Mouse (Mus musculus) midbrain, postnatal 0 days (tissue): ENCODE results near the gene Atg16l1. TPM values are rescaled to one million over a fixed set of nuclear protein-coding genes. Genes with fewer than 3 reads are reported as not detected.

ENCODE experiments used
- ATAC-seq: fragments of 200-750 bp; cut with Nextera tagmentation; 2 replicates; pipeline ENCODE4 v1.8.0; 2017; ENCODE audit warnings: moderate number of reproducible peaks, mild to moderate bottlenecking, moderate TSS enrichment, moderate library complexity; ENCODE audit not compliant: low FRiP score
- DNase-seq: peaks from one replicate; pipeline ENCODE4 v3.0.0-alpha.2; 2015; ENCODE audit warnings: low spot score
- H3K27ac ChIP-seq: fragments of 300-500 bp; sonication (generic); 2 replicates; pipeline ENCODE4 v1.5.1; 2014; ENCODE audit warnings: low read depth, mild to moderate bottlenecking, low read length, mixed read lengths
- H3K27me3 ChIP-seq: fragments of 300-500 bp; sonication (generic); 2 replicates; pipeline ENCODE4 v1.6.1; 2014; ENCODE audit warnings: low read length, control low read depth, mixed read lengths; ENCODE audit not compliant: insufficient read depth
- H3K36me3 ChIP-seq: fragments of 300-500 bp; sonication (generic); 2 replicates; pipeline ENCODE4 v1.6.1; 2014; ENCODE audit warnings: low read length, control low read depth, mixed read lengths; ENCODE audit not compliant: insufficient read depth
- H3K4me1 ChIP-seq: fragments of 300-500 bp; sonication (generic); 2 replicates; pipeline ENCODE4 v1.6.1; 2014; ENCODE audit warnings: mild to moderate bottlenecking, control low read depth, antibody characterized with exemption, low read length, mixed read lengths; ENCODE audit not compliant: insufficient read depth
- H3K4me2 ChIP-seq: fragments of 300-500 bp; sonication (generic); 2 replicates; pipeline ENCODE4 v1.6.1; 2014; ENCODE audit warnings: low read depth, mild to moderate bottlenecking, low read length, mixed read lengths; ENCODE audit not compliant: poor library complexity, severe bottlenecking
- H3K4me3 ChIP-seq: fragments of 300-500 bp; sonication (generic); 2 replicates; pipeline ENCODE4 v1.5.1; 2014; ENCODE audit warnings: low read depth, mild to moderate bottlenecking, low read length, moderate library complexity
- H3K9ac ChIP-seq: fragments of 300-500 bp; sonication (generic); replicated peaks from 2 replicates; pipeline ENCODE4 v1.6.1; 2014; ENCODE audit warnings: mild to moderate bottlenecking, low read length, moderate library complexity, mixed read lengths; ENCODE audit not compliant: poor library complexity, severe bottlenecking
- H3K9me3 ChIP-seq: fragments of 300-500 bp; sonication (generic); 2 replicates; pipeline ENCODE4 v1.6.1; 2016; ENCODE audit warnings: low read length, control low read depth
- CTCF ChIP-seq: IDR thresholded peaks from 2 replicates; pipeline ENCODE4 v1.5.1; 2016; ENCODE audit warnings: antibody characterized with exemption, mild to moderate bottlenecking
- WGBS: fragments of 180-500 bp; shearing (Covaris S2); extraction: QIAGEN DNeasy Blood & Tissue Kit; methylation state at CpG from one replicate; pipeline ENCODE4 v1.1.7; 2014; 5-methylcytosine and 5-hydroxymethylcytosine counted together
- polyA plus RNA-seq: library from polyadenylated mRNA; unstranded; fragments of >200 nt; fragmentation: Nextera tagmentation; extraction: Ambion mirVana; gene quantifications from 2 replicates; pipeline ENCODE4 v1.2.1, GENCODE M21; 2015
- total RNA-seq: library from RNA; depleted of rRNA; stranded (reverse); fragments of >200 nt; gene quantifications from 2 replicates; pipeline ENCODE4 v1.2.3, GENCODE M21; 2014; rRNA removed

Atg16l1 gene
- total RNA-seq (69.5 and 72.9 TPM in 2 replicates), polyA plus RNA-seq (65.4 and 71.0 TPM in 2 replicates)

DNA sequence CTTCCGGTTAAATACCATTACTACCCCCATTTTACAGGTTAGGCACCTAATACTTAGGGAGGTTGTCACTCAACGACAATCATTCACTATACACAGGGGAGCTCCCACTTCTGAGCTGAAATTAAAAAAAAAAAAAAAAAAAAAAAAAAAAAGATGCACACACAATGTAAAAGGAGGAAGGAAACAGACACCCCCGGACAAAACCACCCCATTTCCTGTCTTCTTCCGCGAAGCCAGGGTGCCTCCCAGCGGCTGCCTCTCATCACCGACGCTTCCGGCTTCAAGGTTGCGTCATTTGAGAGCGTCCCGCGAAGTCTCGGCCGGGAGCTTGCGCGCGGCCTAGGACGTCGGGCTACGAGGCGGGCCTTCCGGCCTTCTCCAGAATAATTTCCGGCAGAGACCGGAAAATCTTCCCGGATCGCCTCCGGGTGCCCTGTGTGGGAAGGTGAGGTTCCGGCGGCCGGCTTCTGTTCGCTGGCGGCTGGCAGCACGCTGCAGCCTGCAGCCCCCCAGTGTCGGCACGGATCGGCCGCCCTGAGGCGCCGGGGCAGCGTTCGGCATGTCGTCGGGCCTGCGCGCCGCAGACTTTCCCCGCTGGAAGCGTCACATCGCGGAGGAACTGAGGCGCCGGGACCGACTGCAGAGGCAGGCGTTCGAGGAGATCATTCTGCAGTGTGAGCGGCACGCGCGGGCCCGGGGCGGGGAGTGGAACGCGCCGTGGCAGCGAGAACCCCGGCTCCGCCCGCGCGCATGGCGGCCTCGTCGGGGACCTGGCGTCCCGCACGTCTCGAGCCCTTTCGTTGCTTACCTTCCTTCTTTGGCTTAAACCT is at the start of gene Atg16l1:
TSS of gene Atg16l1 (plus strand) at position 230 of the 830 bp plus-strand sequence.
- DNase-seq, result peak; percentile 98
- WGBS, result 1% methylated on average over 79 of the region's 79 CpGs

DNA sequence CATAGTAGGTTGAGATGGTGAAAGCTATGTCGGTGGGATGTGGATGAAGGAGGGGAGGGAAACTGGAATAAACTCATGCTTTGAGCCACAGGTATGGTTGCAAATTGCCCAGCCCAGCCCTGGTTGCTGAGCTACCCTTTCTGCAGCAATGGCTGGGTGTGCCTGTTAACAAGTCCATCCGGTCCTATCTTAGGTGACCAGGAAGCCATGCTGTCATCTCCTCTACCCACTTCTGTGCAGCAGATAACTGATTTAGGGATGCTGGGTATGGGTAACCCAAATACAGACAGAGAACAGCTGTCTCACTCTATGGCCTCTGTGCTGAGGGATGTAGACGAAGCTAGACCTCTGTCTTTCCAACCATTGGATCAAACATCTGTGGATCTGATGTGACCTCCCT is 49.3 kb upstream of the Atg16l1 start:
- H3K36me3 ChIP-seq, result no peaks in the 10 kb centered on the region
- no peaks in the 10 kb centered on the region for H3K27me3 ChIP-seq
- TF ChIP-seq CTCF, result no peak
- H3K4me1 ChIP-seq, result no peaks in the 10 kb centered on the region; the same call in 1 of the 2 replicates
- ATAC-seq, result no peak
- no peak overlapping the region for H3K4me2 ChIP-seq
- no peak overlapping the region for H3K4me3 ChIP-seq
- H3K27ac ChIP-seq, result no peak overlapping the region
- H3K9me3 ChIP-seq, result no peaks in the 10 kb centered on the region
- 91% methylated on average over 3 of the region's 3 CpGs for WGBS
- H3K9ac ChIP-seq, result no peak overlapping the region
- no peak for DNase-seq

More for the DNA sequence above, at the start of gene Atg16l1:
- Histone ChIP-seq H3K36me3 (0 out of 2 replicates have a peak, but pooled peaks cover 2% of the 10 kb centered on the region), H3K4me1 (no peaks in the 10 kb centered on the region), H3K9me3 (no peaks in the 10 kb centered on the region), H3K4me2 (peak within 1 kb of the TSS; percentile 46), H3K27me3 (no peaks in the 10 kb centered on the region), H3K27ac (peak within 1 kb of the TSS; percentile 92), H3K4me3 (peak within 1 kb of the TSS; percentile 90), H3K9ac (peak within 1 kb of the TSS; percentile 79)
- TF ChIP-seq CTCF, result peak; percentile 79
- peak; percentile 98 for ATAC-seq

DNA sequence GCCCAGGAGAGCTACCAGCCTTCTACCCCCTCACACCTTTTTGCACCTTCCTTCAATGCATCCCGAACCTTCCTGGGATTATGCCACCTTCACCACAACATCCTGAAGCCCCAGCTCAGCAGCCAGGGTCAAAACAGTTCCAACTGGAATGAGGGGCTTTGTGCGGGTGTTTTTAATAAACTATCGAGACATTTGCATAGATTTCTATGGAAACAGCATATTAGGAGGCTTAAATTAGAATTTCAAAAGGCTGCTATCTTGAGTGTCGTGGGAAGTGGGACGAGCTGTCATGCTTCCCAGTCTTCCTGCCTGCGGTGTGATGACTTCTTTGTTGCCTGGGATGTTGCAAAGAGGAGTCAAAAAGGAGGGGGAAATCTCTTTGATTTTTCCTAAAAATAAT is 46.6 kb upstream of the Atg16l1 start:
- TF ChIP-seq CTCF, result no peak
- ATAC-seq, result peak; percentile 55; the same call in 1 of the 2 replicates
- H3K4me2 ChIP-seq, result no peak overlapping the region
- no peaks in the 10 kb centered on the region for H3K36me3 ChIP-seq
- H3K27me3 ChIP-seq, result no peaks in the 10 kb centered on the region
- DNase-seq, result peak; percentile 39
- H3K9me3 ChIP-seq, result no peaks in the 10 kb centered on the region
- peak overlapping the region; percentile 71 for H3K27ac ChIP-seq
- no peaks in the 10 kb centered on the region; the same call in 1 of the 2 replicates for H3K4me1 ChIP-seq
- H3K9ac ChIP-seq, result no peak overlapping the region
- 19% methylated on average over 6 of the region's 6 CpGs for WGBS
- no peak overlapping the region for H3K4me3 ChIP-seq

DNA sequence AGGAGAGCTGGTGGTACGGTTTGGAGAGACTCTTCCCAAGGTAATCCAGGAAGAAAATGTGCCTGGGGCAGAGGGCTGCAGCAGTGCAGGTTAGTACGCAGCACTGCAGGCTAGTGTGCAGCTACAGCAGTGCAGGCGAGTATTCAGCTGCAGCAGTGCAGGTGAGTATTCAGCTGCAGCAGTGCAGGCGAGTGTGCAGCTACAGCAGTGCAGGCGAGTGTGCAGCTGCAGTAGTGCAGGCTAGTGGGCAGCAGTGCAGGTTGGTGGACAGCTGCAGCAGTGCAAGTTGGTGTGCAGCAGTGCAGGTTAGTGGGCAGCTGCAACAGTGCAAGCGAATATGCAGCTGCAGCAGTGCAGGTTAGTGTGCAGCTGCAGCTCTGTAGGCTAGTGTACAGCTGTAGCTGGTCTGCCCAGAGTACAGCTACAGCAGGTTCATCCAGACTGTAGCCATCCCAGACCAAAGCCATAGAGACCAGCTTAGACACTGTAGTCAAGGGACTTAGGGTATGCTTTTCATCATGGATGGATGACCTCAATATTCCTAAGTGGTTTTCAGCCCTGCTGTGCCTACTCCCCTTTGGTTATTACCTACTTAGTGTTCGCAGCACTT is 45.9 kb upstream of the Atg16l1 start:
- Histone ChIP-seq H3K4me3 (no peak overlapping the region), H3K27me3 (no peaks in the 10 kb centered on the region), H3K4me1 (no peaks in the 10 kb centered on the region; the same call in 1 of the 2 replicates), H3K36me3 (no peaks in the 10 kb centered on the region), H3K9ac (no peak overlapping the region), H3K9me3 (no peaks in the 10 kb centered on the region), H3K27ac (peak overlapping the region; percentile 71), H3K4me2 (no peak overlapping the region)
- TF ChIP-seq CTCF, result no peak
- ATAC-seq (peak; percentile 67; the same call in 1 of the 2 replicates), DNase-seq (no peak)
- 60% methylated on average over 7 of the region's 7 CpGs for WGBS

DNA sequence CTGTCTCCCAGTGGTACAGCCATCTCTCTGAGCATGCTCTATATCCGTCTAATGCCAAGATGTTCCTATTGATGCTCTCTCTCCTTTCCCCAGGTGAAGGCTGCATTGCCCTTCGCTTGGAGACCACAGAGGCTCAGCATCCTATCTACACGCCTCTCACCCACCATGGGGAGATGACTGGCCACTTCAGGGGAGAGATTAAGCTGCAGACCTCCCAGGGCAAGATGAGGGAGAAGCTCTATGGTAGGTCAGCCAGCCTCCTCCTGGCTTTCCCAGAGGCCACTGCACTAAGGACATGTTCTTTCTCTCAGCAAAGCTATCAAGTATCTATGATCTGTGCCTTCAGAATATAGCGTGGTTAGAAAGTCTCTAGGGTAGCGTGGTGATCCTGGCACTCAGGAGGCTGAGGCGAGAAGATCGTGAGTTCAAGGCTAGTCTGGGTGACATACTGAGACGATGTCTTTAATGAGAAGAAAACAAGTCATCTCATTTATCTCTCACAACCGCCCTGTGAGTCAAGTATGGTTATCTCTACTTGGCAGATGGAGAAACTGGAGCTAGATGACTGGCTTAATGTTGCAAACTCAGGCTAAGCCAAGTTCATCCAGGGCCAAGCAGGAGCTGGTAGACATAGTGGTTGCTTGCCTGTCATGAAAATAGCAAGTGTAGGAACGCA is 43.6 kb upstream of the Atg16l1 start:
- ATAC-seq (no peak), DNase-seq (no peak)
- no peak overlapping the region for H3K4me3 ChIP-seq
- H3K36me3 ChIP-seq, result no peaks in the 10 kb centered on the region
- no peak for TF ChIP-seq CTCF
- H3K4me2 ChIP-seq, result no peak overlapping the region
- no peaks in the 10 kb centered on the region for H3K9me3 ChIP-seq
- H3K9ac ChIP-seq, result no peak overlapping the region
- no peaks in the 10 kb centered on the region; the same call in 1 of the 2 replicates for H3K4me1 ChIP-seq
- no peaks in the 10 kb centered on the region for H3K27me3 ChIP-seq
- WGBS, result 89% methylated on average over 10 of the region's 10 CpGs
- no peak overlapping the region for H3K27ac ChIP-seq
